Mouse (Mus musculus) E14TG2a.4 (cell line): Measurements from ENCODE around the gene Wipf3.
A peak's percentile ranks its signal among the peaks of the same experiment; 100 is the strongest.

Experiments used
- H3K27me3 ChIP-seq: 2 replicates; pipeline ENCODE4 v1.6.1; 2014; ENCODE audit warnings: low read length, control low read depth; ENCODE audit not compliant: insufficient read depth
- H3K36me3 ChIP-seq: 2 replicates; pipeline ENCODE4 v1.6.1; 2014; ENCODE audit warnings: low read length, control low read depth; ENCODE audit not compliant: insufficient read depth
- H3K4me1 ChIP-seq: replicated peaks from 2 replicates; pipeline ENCODE4 v1.6.1; 2014; ENCODE audit warnings: low read depth, low read length, control low read depth
- H3K4me3 ChIP-seq: replicated peaks from 2 replicates; pipeline ENCODE4 v1.5.1; 2014; ENCODE audit warnings: mild to moderate bottlenecking, low read length
- H3K9me3 ChIP-seq: 2 replicates; pipeline ENCODE4 v1.6.1; 2014; ENCODE audit warnings: low read length, control low read depth
- CTCF ChIP-seq: conservative IDR thresholded peaks from 2 replicates; pipeline ENCODE4 v1.5.1; 2014; ENCODE audit warnings: low read length
- NANOG ChIP-seq: IDR thresholded peaks from 2 replicates; pipeline ENCODE4 v1.6.1; 2014; ENCODE audit warnings: borderline replicate concordance, low read length, mixed read lengths
- POU5F1 ChIP-seq: IDR thresholded peaks from 2 replicates; pipeline ENCODE4 v1.6.1; 2014; ENCODE audit warnings: low read length, borderline replicate concordance

The Wipf3 gene

DNA sequence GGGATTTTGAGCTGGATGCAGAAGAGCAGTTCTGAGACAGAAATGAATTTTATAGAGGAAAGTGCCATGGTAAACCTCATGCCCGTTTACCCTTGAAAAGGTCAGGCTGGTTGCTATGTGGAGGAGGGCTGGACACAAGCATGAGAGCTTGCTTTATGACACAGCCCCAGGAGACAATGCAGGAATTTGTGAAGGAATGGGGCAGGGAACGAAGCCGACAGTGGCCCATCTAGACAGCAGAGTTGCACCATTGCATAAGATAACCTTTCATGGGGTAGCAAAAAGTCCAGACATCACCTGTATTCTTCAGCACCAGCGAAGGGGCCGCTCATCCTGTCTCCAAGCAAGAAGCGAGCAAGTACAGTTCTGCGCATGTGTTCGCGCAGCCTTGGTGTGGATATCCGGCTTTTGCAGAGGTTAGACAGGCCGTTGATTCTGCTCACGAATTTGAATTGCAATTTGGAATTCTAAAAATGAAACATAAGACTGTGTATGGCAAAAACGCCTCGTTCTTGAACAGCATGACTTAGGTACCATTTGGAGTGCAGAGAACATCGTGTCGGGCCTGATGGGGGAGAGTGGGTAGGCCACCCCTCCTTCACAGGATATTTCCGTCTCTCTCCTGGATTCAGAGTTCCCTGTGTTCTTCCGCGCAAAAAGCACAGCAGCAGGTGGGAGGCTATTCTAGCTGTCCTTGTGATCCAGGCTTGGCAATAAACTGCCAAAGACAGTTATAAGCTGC lies 46.7 kb downstream of the Wipf3 start:
- no peaks in the 10 kb centered on the region for H3K36me3 ChIP-seq
- TF ChIP-seq NANOG = no peak
- TF ChIP-seq CTCF = no peak
- no peak overlapping the region for H3K4me3 ChIP-seq
- 0 out of 2 replicates have a peak, but pooled peaks cover 5% of the 10 kb centered on the region for H3K4me1 ChIP-seq
- H3K9me3 ChIP-seq = no peaks in the 10 kb centered on the region
- 0 out of 2 replicates have a peak, but pooled peaks cover 6% of the 10 kb centered on the region for H3K27me3 ChIP-seq

DNA sequence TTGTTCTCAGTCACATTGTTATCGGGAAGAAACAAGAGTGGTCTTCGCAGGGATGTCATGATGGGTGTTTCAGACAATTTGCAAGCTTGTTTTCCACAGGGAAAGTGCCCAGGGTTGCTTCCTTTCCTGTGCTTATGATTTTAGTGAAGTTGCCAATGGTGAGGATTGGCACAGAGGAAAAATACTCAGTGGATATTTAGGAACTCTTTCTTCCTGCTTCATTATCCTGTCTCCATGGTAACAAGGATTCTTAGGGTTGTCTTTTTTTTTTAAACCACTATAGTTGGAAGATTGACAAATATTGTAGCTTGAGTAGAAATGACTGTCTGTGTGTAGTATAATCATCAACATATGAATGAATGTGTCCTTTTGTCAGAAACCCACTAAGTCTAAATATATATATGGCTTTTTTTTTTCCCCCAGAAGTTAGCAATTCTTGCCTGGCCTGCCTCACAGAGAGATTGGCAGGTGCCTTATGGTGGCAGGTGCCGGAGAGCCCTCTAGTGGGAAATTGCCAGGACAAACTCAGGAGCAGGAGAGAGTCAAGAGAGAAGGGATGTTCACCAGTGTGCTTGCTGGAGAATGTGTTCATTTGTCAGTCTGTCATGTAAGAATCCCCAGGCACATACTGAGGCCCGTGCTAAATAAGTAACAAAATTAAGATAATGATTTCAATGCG lies 49.4 kb downstream of the Wipf3 start:
- no peaks in the 10 kb centered on the region for H3K9me3 ChIP-seq
- no peaks in the 10 kb centered on the region for H3K36me3 ChIP-seq
- TF ChIP-seq POU5F1 = no peak
- TF ChIP-seq CTCF = no peak
- TF ChIP-seq NANOG = no peak
- no peak overlapping the region for H3K4me3 ChIP-seq
- peaks cover 17% of the 10 kb centered on the region; the same call in 1 of the 2 replicates for H3K27me3 ChIP-seq
- H3K4me1 ChIP-seq = 0 out of 2 replicates have a peak, but pooled peaks cover 5% of the 10 kb centered on the region

DNA sequence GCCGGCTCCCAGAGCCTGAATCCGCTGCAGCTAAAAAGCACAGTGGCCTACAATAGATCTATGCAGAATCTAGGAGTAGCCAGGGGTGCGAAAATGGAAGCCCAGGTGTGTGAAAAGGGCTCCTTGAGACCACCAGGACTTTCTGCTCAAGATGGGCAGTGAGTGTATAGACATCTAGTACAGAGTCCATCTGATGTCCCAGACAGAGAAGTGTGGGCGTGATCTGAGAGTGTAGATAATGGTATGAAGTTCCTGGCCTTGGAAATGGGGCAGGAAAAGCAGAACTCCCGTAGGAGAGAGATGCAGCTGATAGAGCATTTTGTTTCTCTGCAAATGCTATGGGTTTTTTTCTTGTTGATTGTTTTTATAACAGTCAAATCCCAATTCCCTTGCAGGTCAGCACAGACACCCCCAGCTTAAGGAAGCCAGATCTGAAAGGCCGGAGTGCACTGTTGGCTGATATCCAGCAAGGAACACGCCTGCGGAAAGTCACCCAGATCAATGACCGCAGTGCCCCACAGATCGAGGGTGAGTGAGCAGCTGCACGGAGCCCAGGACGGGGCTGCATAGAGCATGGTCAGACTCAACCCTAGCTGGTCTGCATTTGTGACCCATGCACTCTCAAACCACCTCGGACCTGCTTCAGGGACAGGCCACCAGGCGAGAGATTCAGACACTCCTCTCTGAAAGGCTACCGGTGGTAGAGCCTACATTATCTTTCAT lies 52.1 kb downstream of the Wipf3 start:
- Histone ChIP-seq H3K4me1 (peaks cover 16% of the 10 kb centered on the region), H3K9me3 (no peaks in the 10 kb centered on the region), H3K4me3 (no peak overlapping the region), H3K36me3 (no peaks in the 10 kb centered on the region), H3K27me3 (peaks cover 31% of the 10 kb centered on the region)
- no peak for TF ChIP-seq CTCF

DNA sequence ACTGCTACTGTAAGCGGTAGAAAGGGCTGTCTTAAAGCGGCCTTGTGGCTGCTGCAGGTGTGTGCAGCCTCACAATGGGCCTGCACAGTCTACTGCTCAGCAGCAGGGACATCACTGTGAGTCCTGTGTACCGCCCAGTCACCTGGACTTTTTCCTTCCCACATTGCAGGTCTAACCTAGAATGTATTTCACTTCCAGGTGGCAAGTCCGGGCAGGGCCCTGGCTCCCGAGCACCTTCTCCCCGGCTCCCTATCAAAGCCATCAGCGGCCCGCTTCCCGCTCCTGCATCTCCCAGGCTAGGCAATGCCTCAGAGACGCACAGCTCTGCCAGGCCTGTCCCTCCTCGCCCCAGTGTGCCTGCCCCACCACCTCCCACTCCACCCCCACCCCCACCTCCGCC lies 55.6 kb downstream of the Wipf3 start:
- H3K27me3 ChIP-seq = peaks cover 55% of the 10 kb centered on the region
- H3K4me3 ChIP-seq = peak overlapping the region; percentile 63
- H3K36me3 ChIP-seq = no peaks in the 10 kb centered on the region
- H3K4me1 ChIP-seq = peaks cover 14% of the 10 kb centered on the region
- TF ChIP-seq NANOG (no peak), CTCF (no peak), POU5F1 (no peak)
- H3K9me3 ChIP-seq = no peaks in the 10 kb centered on the region

DNA sequence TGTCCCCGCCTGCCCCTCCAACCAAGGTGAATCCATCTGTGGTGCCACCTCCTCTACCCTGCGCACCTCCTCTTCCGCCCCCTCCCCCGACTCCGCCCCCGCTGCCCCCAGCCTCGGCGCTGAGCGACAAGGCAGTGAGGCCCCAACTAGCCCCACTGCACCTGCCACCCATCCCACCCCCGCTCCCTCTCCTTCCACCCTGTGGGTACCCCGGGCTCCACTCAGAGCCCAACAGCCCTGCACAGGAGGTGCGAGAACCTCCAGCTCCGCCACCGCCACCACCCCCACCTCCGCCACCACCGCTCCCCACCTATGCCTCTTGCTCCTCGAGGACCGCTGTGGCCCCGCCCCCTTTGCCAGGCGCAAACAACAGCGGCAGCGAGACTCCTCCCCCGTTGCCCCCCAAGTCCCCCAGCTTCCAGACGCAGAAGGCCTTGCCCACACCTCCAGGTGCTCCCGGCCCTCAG lies 56.1 kb downstream of the Wipf3 start:
- TF ChIP-seq CTCF = no peak
- no peak for TF ChIP-seq NANOG
- TF ChIP-seq POU5F1 = no peak
- Histone ChIP-seq H3K36me3 (no peaks in the 10 kb centered on the region), H3K4me3 (peak overlapping the region; percentile 45), H3K27me3 (peaks cover 55% of the 10 kb centered on the region), H3K4me1 (peaks cover 14% of the 10 kb centered on the region), H3K9me3 (no peaks in the 10 kb centered on the region)

DNA sequence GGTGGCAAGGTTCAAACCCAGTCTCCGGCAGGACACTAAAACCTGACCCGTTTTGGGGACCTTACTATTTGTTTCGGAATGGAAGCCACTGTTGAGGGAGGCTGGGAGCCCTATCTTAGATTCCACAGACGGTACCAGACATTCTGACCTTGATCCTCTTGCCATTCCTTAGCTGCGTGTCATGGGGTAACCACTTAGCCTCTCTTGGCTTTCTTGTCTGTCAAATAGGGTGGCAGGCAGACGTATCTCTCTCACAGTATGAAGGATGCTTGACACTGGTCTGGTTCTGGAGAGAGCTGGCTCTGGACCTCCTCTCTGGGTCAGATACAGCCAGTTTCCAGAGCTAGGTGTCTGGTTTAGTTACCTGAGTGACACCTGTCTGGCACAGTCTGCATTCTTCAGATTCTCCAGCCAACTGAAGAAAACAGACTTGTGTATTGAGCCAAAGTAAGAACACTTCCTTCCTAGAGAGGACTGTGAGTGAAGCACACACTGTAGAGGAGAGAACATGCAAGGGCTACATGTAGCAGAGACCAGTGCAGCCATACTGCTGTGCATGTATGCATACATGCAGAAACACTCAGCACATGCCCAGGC lies 56.7 kb downstream of the Wipf3 start:
- Histone ChIP-seq H3K4me1 (peaks cover 14% of the 10 kb centered on the region), H3K36me3 (no peaks in the 10 kb centered on the region), H3K27me3 (peaks cover 55% of the 10 kb centered on the region), H3K9me3 (no peaks in the 10 kb centered on the region), H3K4me3 (peak overlapping the region; percentile 45)
- no peak for TF ChIP-seq POU5F1
- TF ChIP-seq CTCF = no peak
- no peak for TF ChIP-seq NANOG

DNA sequence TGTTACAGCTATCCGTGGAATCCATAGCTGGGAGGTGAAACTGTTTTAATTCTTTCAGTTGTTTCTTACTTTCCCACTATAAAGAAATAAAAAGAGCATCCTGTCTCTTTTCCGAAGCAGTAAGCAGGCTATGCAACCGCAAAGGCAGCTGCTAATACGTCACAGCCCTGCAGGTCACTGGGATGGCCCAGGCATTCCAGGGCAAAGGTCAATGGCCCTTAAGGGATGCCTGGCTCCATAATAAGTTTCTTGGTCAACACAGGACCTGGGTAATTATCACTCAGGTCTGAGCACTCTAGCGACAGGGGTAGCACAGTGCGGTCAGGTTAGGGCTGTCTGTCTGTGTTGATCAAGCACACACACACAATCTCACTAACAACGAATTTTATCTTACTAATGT lies 61.7 kb downstream of the Wipf3 start:
- H3K4me3 ChIP-seq = no peak overlapping the region
- no peaks in the 10 kb centered on the region for H3K9me3 ChIP-seq
- TF ChIP-seq POU5F1 (no peak), NANOG (no peak), CTCF (no peak)
- H3K27me3 ChIP-seq = peaks cover 33% of the 10 kb centered on the region
- H3K4me1 ChIP-seq = no peaks in the 10 kb centered on the region
- H3K36me3 ChIP-seq = no peaks in the 10 kb centered on the region

DNA sequence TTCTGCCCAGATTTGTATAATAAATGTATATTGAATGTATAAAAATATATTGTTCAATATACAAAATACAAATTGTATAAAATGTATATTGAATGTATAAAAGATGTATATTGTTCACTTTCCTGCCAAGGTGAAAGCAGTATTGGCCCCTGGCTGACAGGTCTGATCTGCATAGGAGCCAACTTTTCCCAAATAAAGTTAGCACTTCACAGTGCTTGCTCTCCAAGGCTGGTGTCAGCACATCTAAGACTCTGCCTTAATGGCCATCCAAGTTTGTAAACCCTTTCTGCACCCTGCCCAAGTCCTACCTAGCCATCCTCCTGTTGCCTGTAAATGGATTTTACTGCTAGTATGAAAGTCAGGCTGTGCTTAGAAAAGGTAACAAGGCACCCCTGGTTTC lies 64.7 kb downstream of the Wipf3 start:
- no peaks in the 10 kb centered on the region for H3K9me3 ChIP-seq
- no peaks in the 10 kb centered on the region for H3K36me3 ChIP-seq
- H3K4me3 ChIP-seq = no peak overlapping the region
- H3K4me1 ChIP-seq = no peaks in the 10 kb centered on the region
- H3K27me3 ChIP-seq = peaks cover 5% of the 10 kb centered on the region; the same call in 1 of the 2 replicates
- TF ChIP-seq NANOG (no peak), POU5F1 (no peak), CTCF (no peak)
